Mouse (Mus musculus): Measurements from ENCODE around the gene Drosha. TPM values are rescaled to one million over a fixed set of nuclear protein-coding genes. Genes with fewer than 3 reads are reported as not detected.
A peak's percentile ranks its signal among the peaks of the same experiment; 100 is the strongest.

Drosha gene
- polyA plus RNA-seq, 1 experiment from 2014 or later = 28.1 TPM

GRCm38 (mm10) chr15:12895426-12895825 lies 70.8 kb downstream of the Drosha start:
- WGBS = 90% methylated on average over 13 of the region's 13 CpGs
- no peaks in the 10 kb centered on the region for H3K27me3 ChIP-seq (replicated peaks)
- H3K36me3 ChIP-seq = peaks cover 18% of the 10 kb centered on the region
- H3K9ac ChIP-seq = no peak overlapping the region
- no peaks in the 10 kb centered on the region for H3K4me1 ChIP-seq
- no peak for ATAC-seq (ENCODE audit: insufficient read depth, low FRiP score, low read depth)
- no peaks in the 10 kb centered on the region for H3K9me3 ChIP-seq
- no peak overlapping the region for H3K27ac ChIP-seq
- no peak overlapping the region for H3K4me3 ChIP-seq (replicated peaks)
- no peak overlapping the region for H3K4me2 ChIP-seq

GRCm38 (mm10) chr15:12896022-12897009 lies 71.7 kb downstream of the Drosha start:
- Histone ChIP-seq H3K27ac (no peak overlapping the region), H3K27me3 (replicated peaks) (no peaks in the 10 kb centered on the region), H3K4me2 (no peak overlapping the region), H3K9me3 (no peaks in the 10 kb centered on the region), H3K9ac (no peak overlapping the region), H3K4me3 (replicated peaks) (no peak overlapping the region), H3K4me1 (no peaks in the 10 kb centered on the region), H3K36me3 (peaks cover 21% of the 10 kb centered on the region)
- no peak; the same call in 1 of the 2 replicates for ATAC-seq (ENCODE audit: insufficient read depth, low FRiP score, low read depth)
- WGBS = 89% methylated on average over 18 of the region's 18 CpGs

- Histone ChIP-seq H3K4me1 (no peaks in the 10 kb centered on the region), H3K4me2 (no peak overlapping the region), H3K36me3 (peaks cover 21% of the 10 kb centered on the region; the same call in 1 of the 2 replicates), H3K27me3 (replicated peaks) (no peaks in the 10 kb centered on the region), H3K4me3 (replicated peaks) (no peak overlapping the region), H3K9me3 (no peaks in the 10 kb centered on the region), H3K9ac (no peak overlapping the region), H3K27ac (no peak overlapping the region)
- WGBS = 94% methylated on average over 8 of the region's 8 CpGs
- no peak for ATAC-seq (ENCODE audit: insufficient read depth, low FRiP score, low read depth)
Measured at GRCm38 (mm10) chr15:12897831-12898230, 73.2 kb downstream of the Drosha start.

- no peak overlapping the region for H3K4me3 ChIP-seq (replicated peaks)
- whole genome bisulfite sequencing = 91% methylated on average over 18 of the region's 18 CpGs
- H3K27me3 ChIP-seq (replicated peaks) = no peaks in the 10 kb centered on the region
- H3K27ac ChIP-seq = no peak overlapping the region
- no peak overlapping the region for H3K4me2 ChIP-seq
- H3K9ac ChIP-seq = no peak overlapping the region
- peaks cover 29% of the 10 kb centered on the region for H3K36me3 ChIP-seq
- H3K9me3 ChIP-seq = no peaks in the 10 kb centered on the region
- no peak for ATAC-seq (ENCODE audit: insufficient read depth, low FRiP score, low read depth)
- H3K4me1 ChIP-seq = no peaks in the 10 kb centered on the region
Measured at GRCm38 (mm10) chr15:12900428-12901196, 76.0 kb downstream of the Drosha start.

- no peak overlapping the region for H3K4me2 ChIP-seq
- 84% methylated on average over 8 of the region's 8 CpGs for WGBS
- peaks cover 27% of the 10 kb centered on the region for H3K36me3 ChIP-seq
- H3K9me3 ChIP-seq = no peaks in the 10 kb centered on the region
- no peak for ATAC-seq (ENCODE audit: insufficient read depth, low FRiP score, low read depth)
- H3K4me1 ChIP-seq = no peaks in the 10 kb centered on the region
- no peak overlapping the region for H3K9ac ChIP-seq
- no peak overlapping the region for H3K4me3 ChIP-seq (replicated peaks)
- H3K27ac ChIP-seq = no peak overlapping the region
- H3K27me3 ChIP-seq (replicated peaks) = no peaks in the 10 kb centered on the region
Measured at GRCm38 (mm10) chr15:12901197-12901570, 76.6 kb downstream of the Drosha start.

- no peak overlapping the region for H3K4me3 ChIP-seq (replicated peaks)
- H3K27me3 ChIP-seq (replicated peaks) = no peaks in the 10 kb centered on the region
- ATAC-seq (ENCODE audit: insufficient read depth, low FRiP score, low read depth) = no peak
- H3K4me2 ChIP-seq = no peak overlapping the region
- no peaks in the 10 kb centered on the region for H3K4me1 ChIP-seq
- H3K9me3 ChIP-seq = no peaks in the 10 kb centered on the region
- no peak overlapping the region for H3K27ac ChIP-seq
- H3K36me3 ChIP-seq = peaks cover 20% of the 10 kb centered on the region
- 87% methylated on average over 6 of the region's 6 CpGs for WGBS
- no peak overlapping the region for H3K9ac ChIP-seq
Measured at GRCm38 (mm10) chr15:12904442-12904841, 79.8 kb downstream of the Drosha start.

GRCm38 (mm10) chr15:12907962-12908719 lies 83.5 kb downstream of the Drosha start:
- no peak overlapping the region for H3K4me3 ChIP-seq (replicated peaks)
- H3K4me1 ChIP-seq = no peaks in the 10 kb centered on the region
- no peak overlapping the region for H3K4me2 ChIP-seq
- no peaks in the 10 kb centered on the region for H3K27me3 ChIP-seq (replicated peaks)
- no peak overlapping the region for H3K9ac ChIP-seq
- ATAC-seq (ENCODE audit: insufficient read depth, low FRiP score, low read depth) = 0 out of 2 replicates have a peak, but pooled peaks have one; percentile 10
- H3K9me3 ChIP-seq = no peaks in the 10 kb centered on the region
- WGBS = 72% methylated on average over 19 of the region's 19 CpGs
- H3K36me3 ChIP-seq = peaks cover 14% of the 10 kb centered on the region
- H3K27ac ChIP-seq = no peak overlapping the region

GRCm38 (mm10) chr15:12908720-12909028 lies 84.1 kb downstream of the Drosha start:
- no peak overlapping the region for H3K4me2 ChIP-seq
- no peak overlapping the region for H3K4me3 ChIP-seq (replicated peaks)
- H3K4me1 ChIP-seq = no peaks in the 10 kb centered on the region
- no peaks in the 10 kb centered on the region for H3K27me3 ChIP-seq (replicated peaks)
- H3K9me3 ChIP-seq = no peaks in the 10 kb centered on the region
- no peak overlapping the region for H3K27ac ChIP-seq
- H3K36me3 ChIP-seq = peaks cover 14% of the 10 kb centered on the region
- H3K9ac ChIP-seq = no peak overlapping the region
- ATAC-seq (ENCODE audit: insufficient read depth, low FRiP score, low read depth) = no peak
- 57% methylated on average over 4 of the region's 4 CpGs for WGBS

GRCm38 (mm10) chr15:12909171-12909570 lies 84.6 kb downstream of the Drosha start:
- H3K27ac ChIP-seq = no peak overlapping the region
- WGBS = 53% methylated on average over 7 of the region's 7 CpGs
- H3K9me3 ChIP-seq = no peaks in the 10 kb centered on the region
- peaks cover 14% of the 10 kb centered on the region for H3K36me3 ChIP-seq
- H3K4me2 ChIP-seq = no peak overlapping the region
- no peak overlapping the region for H3K9ac ChIP-seq
- ATAC-seq (ENCODE audit: insufficient read depth, low FRiP score, low read depth) = no peak
- no peaks in the 10 kb centered on the region for H3K27me3 ChIP-seq (replicated peaks)
- no peak overlapping the region for H3K4me3 ChIP-seq (replicated peaks)
- H3K4me1 ChIP-seq = no peaks in the 10 kb centered on the region

GRCm38 (mm10) chr15:12911082-12911481 lies 86.5 kb downstream of the Drosha start:
- H3K4me3 ChIP-seq (replicated peaks) = no peak overlapping the region
- ATAC-seq (ENCODE audit: insufficient read depth, low FRiP score, low read depth) = no peak
- no peak overlapping the region for H3K4me2 ChIP-seq
- no peak overlapping the region for H3K9ac ChIP-seq
- no peaks in the 10 kb centered on the region for H3K27me3 ChIP-seq (replicated peaks)
- H3K27ac ChIP-seq = no peak overlapping the region
- peaks cover 19% of the 10 kb centered on the region; the same call in 1 of the 2 replicates for H3K36me3 ChIP-seq
- WGBS = 73% methylated on average over 7 of the region's 7 CpGs
- no peaks in the 10 kb centered on the region for H3K4me1 ChIP-seq
- H3K9me3 ChIP-seq = no peaks in the 10 kb centered on the region

- no peak for ATAC-seq (ENCODE audit: insufficient read depth, low FRiP score, low read depth)
- 87% methylated on average over 10 of the region's 10 CpGs for whole genome bisulfite sequencing
- Histone ChIP-seq H3K36me3 (peaks cover 34% of the 10 kb centered on the region), H3K4me3 (replicated peaks) (no peak overlapping the region), H3K4me1 (no peaks in the 10 kb centered on the region), H3K9ac (no peak overlapping the region), H3K9me3 (no peaks in the 10 kb centered on the region), H3K27me3 (replicated peaks) (no peaks in the 10 kb centered on the region), H3K27ac (no peak overlapping the region), H3K4me2 (no peak overlapping the region)
Measured at GRCm38 (mm10) chr15:12916314-12916815, 91.8 kb downstream of the Drosha start.

All from stomach, embryonic 15.5 days (tissue).